Mouse (Mus musculus): ENCODE measurements around the gene Nxph4. TPM values are rescaled to one million over a fixed set of nuclear protein-coding genes. Genes with fewer than 3 reads are reported as not detected.

Gene Nxph4
- polyA plus RNA-seq, 1 experiment from 2014 or later = 0.44 TPM

DNA sequence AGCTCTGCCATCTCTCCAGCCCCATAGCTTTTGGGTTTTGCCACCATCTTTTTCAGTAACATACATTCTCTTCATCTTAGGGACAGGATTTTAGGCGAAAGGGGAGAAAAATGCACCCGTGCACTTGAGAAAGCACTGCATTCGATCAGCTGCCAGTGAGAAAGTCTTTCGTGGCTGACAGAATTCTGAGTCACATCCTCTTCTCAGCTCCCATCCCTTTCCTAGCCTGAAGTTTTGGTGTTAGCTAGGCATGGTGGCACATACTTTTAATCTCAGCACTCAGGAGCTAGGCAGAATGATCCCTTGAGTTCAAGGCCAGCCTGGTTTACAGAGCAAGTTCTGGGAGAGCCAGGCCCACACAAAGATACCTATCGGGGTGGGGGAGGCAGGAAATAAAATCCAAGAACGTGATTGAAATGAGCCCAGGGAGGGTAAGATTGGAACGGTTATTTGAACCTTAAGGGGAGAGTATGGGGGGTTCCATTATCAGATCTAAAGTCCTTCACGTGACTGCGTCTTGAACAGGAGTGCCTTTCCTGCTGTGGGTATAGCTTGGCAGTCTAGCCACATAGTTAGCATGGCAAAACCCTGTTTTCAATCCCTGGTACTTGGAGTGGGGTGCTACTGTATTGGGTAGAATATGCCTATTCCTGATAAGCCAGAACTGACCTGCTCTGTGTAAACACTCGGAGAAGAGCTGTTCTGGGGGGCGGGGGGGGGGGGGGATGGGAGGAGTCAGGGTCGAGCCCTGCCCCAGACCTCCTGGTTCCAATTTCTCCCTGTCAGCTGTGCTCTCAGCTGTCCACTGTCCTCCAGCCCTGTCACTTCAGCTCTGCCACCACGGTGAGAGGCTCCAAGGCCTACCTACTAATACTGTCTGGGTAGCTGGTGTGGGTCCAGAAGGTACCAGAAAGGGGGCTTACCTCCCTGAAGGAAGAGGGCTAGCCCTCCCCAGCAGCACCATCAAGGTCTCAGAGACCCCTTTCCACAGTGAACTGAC is 33.2 kb downstream of the Nxph4 start, which contains the start of gene Stac3:
Gene Stac3, plus strand, starts transcription at position 793 of the 1,000 bp plus-strand sequence.
- Histone ChIP-seq H3K27me3 (replicated peaks; ENCODE audit: insufficient read depth, low read length) (no peaks in the 10 kb centered on the region), H3K27ac (ENCODE audit: low read length) (no peak within 1 kb of the TSS), H3K9ac (replicated peaks; ENCODE audit: low read depth) (no peak within 1 kb of the TSS), H3K4me3 (ENCODE audit: low read depth, low read length) (no peak within 1 kb of the TSS), H3K4me1 (ENCODE audit: insufficient read depth, low read depth, low read length) (no peaks in the 10 kb centered on the region), H3K9me3 (ENCODE audit: low read length) (no peaks in the 10 kb centered on the region), H3K4me2 (replicated peaks; ENCODE audit: low read depth, low read length) (no peak within 1 kb of the TSS), H3K36me3 (ENCODE audit: insufficient read depth, low read length) (peaks cover 12% of the 10 kb centered on the region; the same call in 1 of the 2 replicates)
- DNase-seq (ENCODE audit: low spot score) (no peak), ATAC-seq (no peak)
- no peak for TF ChIP-seq CTCF (IDR thresholded peaks at IDR 0.05)
- TF ChIP-seq EP300 (IDR thresholded peaks at IDR 0.05) = no peak
- 57% methylated on average over 13 of the region's 13 CpGs for WGBS

DNA sequence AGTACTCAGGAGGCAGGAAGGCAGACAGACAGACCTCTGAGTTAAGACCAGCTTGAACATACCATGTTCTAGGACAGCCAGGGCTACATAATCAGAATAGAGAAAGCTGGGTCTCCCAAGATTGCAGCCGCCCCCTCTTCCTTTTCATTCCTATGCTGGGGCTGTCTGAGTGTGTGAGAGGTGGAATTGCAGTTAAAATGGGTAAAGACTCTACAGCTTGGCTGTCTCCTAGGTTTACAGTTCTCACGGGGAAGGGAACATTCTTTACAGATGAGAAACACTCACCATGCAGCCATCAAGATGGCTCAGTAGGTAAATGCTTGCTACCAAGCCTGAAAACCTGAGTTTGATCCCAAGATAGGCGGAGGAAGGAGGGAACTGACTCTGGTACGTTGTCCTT is 34.3 kb downstream of the Nxph4 start:
- Histone ChIP-seq H3K27me3 (replicated peaks; ENCODE audit: insufficient read depth, low read length) (no peaks in the 10 kb centered on the region), H3K4me1 (ENCODE audit: insufficient read depth, low read depth, low read length) (no peaks in the 10 kb centered on the region), H3K4me3 (ENCODE audit: low read depth, low read length) (no peak overlapping the region), H3K4me2 (replicated peaks; ENCODE audit: low read depth, low read length) (no peak overlapping the region), H3K36me3 (ENCODE audit: insufficient read depth, low read length) (peaks cover 19% of the 10 kb centered on the region), H3K27ac (ENCODE audit: low read length) (no peak overlapping the region), H3K9ac (replicated peaks; ENCODE audit: low read depth) (no peak overlapping the region), H3K9me3 (ENCODE audit: low read length) (no peaks in the 10 kb centered on the region)
- no peak for ATAC-seq
- 85% methylated on average over 4 of the region's 4 CpGs for WGBS
- TF ChIP-seq CTCF (IDR thresholded peaks at IDR 0.05) (no peak), EP300 (IDR thresholded peaks at IDR 0.05) (no peak)
- no peak for DNase-seq (ENCODE audit: low spot score)

DNA sequence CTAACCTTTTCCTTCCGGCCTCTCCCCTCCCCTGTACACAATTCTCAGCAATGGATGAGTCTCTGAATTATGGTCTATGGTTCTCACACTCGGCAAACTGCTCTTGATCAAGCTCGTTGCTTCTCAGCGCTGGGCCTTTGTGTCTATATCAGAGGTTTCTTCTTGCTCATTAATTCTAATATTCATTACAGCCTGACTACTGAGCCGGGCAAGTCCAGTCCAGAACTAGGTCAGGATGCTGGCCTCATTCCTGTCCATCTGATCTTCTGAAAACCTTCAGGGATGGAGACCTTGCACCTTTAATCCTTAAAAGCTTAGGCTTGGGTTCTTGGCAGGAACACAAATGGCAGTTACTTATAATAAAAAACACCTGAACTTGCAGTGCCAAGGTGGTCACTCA is 34.8 kb downstream of the Nxph4 start:
- Histone ChIP-seq H3K4me3 (ENCODE audit: low read depth, low read length) (no peak overlapping the region), H3K36me3 (ENCODE audit: insufficient read depth, low read length) (peaks cover 23% of the 10 kb centered on the region), H3K27ac (ENCODE audit: low read length) (no peak overlapping the region), H3K4me2 (replicated peaks; ENCODE audit: low read depth, low read length) (no peak overlapping the region), H3K9me3 (ENCODE audit: low read length) (no peaks in the 10 kb centered on the region), H3K27me3 (replicated peaks; ENCODE audit: insufficient read depth, low read length) (no peaks in the 10 kb centered on the region), H3K4me1 (ENCODE audit: insufficient read depth, low read depth, low read length) (no peaks in the 10 kb centered on the region), H3K9ac (replicated peaks; ENCODE audit: low read depth) (no peak overlapping the region)
- no peak for DNase-seq (ENCODE audit: low spot score)
- TF ChIP-seq CTCF (IDR thresholded peaks at IDR 0.05) (no peak), EP300 (IDR thresholded peaks at IDR 0.05) (no peak)
- WGBS = 81% methylated on average over 5 of the region's 5 CpGs
- ATAC-seq = no peak

DNA sequence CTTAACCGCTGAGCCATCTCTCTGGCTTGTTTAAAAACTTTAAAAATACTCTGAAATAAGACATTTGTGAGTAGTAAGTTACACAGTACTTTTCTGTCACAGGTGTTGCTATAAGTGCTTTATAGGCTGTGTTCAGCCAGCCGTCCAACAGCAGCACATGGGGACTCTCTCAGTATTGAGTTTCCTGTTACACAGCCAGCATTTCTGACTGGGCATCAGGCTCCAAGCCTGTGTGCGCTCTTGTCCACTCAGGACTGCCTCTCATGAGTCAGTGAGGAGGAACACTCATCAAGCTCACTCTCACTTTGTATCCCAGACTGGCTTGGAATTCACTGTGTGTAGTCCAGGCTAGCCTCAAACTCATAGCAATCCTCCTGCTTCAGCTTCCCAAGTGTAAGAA is 38.2 kb downstream of the Nxph4 start:
- no peak for ATAC-seq
- 88% methylated on average over 3 of the region's 3 CpGs for WGBS
- H3K4me3 ChIP-seq (ENCODE audit: low read depth, low read length) = no peak overlapping the region
- H3K27me3 ChIP-seq (replicated peaks; ENCODE audit: insufficient read depth, low read length) = no peaks in the 10 kb centered on the region
- no peak for TF ChIP-seq EP300 (IDR thresholded peaks at IDR 0.05)
- H3K9ac ChIP-seq (replicated peaks; ENCODE audit: low read depth) = no peak overlapping the region
- H3K27ac ChIP-seq (ENCODE audit: low read length) = no peak overlapping the region
- no peaks in the 10 kb centered on the region for H3K4me1 ChIP-seq (ENCODE audit: insufficient read depth, low read depth, low read length)
- no peak overlapping the region for H3K4me2 ChIP-seq (replicated peaks; ENCODE audit: low read depth, low read length)
- peaks cover 37% of the 10 kb centered on the region for H3K36me3 ChIP-seq (ENCODE audit: insufficient read depth, low read length)
- H3K9me3 ChIP-seq (ENCODE audit: low read length) = no peaks in the 10 kb centered on the region
- no peak for DNase-seq (ENCODE audit: low spot score)

DNA sequence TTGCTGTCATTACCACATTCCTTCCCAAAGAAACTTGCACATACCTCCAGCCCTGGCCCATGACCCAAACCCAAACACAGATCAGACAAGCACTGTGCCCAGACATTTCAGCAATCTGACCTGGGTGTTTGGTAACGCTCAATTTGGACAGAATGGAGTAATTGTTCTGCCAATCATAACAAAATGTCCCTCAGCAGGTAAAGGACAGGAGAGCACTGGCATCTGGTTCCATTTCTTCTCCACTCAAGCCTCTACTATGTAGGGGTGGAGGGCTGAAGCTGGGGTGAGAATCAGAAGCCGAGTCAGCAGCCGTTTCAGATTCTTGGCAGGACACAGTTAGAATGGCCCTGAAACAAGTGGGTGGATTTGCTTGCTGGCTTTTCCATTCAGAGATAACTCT is 42.2 kb downstream of the Nxph4 start:
- Histone ChIP-seq H3K36me3 (ENCODE audit: insufficient read depth, low read length) (peaks cover 38% of the 10 kb centered on the region), H3K27me3 (replicated peaks; ENCODE audit: insufficient read depth, low read length) (no peaks in the 10 kb centered on the region), H3K9ac (replicated peaks; ENCODE audit: low read depth) (no peak overlapping the region), H3K4me3 (ENCODE audit: low read depth, low read length) (no peak overlapping the region), H3K27ac (ENCODE audit: low read length) (no peak overlapping the region), H3K4me1 (ENCODE audit: insufficient read depth, low read depth, low read length) (no peaks in the 10 kb centered on the region), H3K4me2 (replicated peaks; ENCODE audit: low read depth, low read length) (no peak overlapping the region), H3K9me3 (ENCODE audit: low read length) (no peaks in the 10 kb centered on the region)
- no peak for ATAC-seq
- no peak for DNase-seq (ENCODE audit: low spot score)
- WGBS = 74% methylated on average over 3 of the region's 3 CpGs
- TF ChIP-seq EP300 (IDR thresholded peaks at IDR 0.05) (no peak), CTCF (IDR thresholded peaks at IDR 0.05) (no peak)

DNA sequence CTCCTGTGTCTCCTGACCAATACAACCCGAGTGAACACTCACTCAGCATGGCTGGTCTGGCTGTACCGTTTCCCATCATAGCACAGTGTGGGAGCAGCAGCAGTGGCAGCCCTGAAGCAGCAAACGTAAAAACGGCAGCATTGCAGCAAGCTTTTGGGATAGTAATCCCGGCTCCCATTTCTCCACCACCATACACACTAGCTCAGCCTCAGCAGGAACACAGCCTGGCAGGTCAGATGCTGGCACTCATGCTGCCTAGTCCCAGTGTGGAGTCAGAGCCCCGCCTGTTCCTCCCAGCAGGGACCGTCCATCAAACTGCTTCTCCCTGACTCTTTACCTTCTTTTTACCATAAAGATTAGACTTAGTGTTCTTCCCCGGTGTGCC is 43.2 kb downstream of the Nxph4 start:
- 86% methylated on average over 8 of the region's 8 CpGs for WGBS
- ATAC-seq = no peak

More for the DNA sequence above, 43.2 kb downstream of the Nxph4 start:
- no peaks in the 10 kb centered on the region for H3K9me3 ChIP-seq (ENCODE audit: low read length)
- TF ChIP-seq EP300 (IDR thresholded peaks at IDR 0.05) = no peak
- TF ChIP-seq CTCF (IDR thresholded peaks at IDR 0.05) = no peak
- H3K27me3 ChIP-seq (replicated peaks; ENCODE audit: insufficient read depth, low read length) = no peaks in the 10 kb centered on the region
- H3K27ac ChIP-seq (ENCODE audit: low read length) = no peak overlapping the region
- no peak overlapping the region for H3K4me2 ChIP-seq (replicated peaks; ENCODE audit: low read depth, low read length)
- peaks cover 38% of the 10 kb centered on the region for H3K36me3 ChIP-seq (ENCODE audit: insufficient read depth, low read length)
- no peak for DNase-seq (ENCODE audit: low spot score)
- H3K4me3 ChIP-seq (ENCODE audit: low read depth, low read length) = no peak overlapping the region
- H3K9ac ChIP-seq (replicated peaks; ENCODE audit: low read depth) = no peak overlapping the region
- H3K4me1 ChIP-seq (ENCODE audit: insufficient read depth, low read depth, low read length) = no peaks in the 10 kb centered on the region
